Mouse (Mus musculus): ENCODE results near the gene Trappc5. TPM values are rescaled to one million over a fixed set of nuclear protein-coding genes. Genes with fewer than 3 reads are reported as not detected.

The Trappc5 gene
- total and polyA plus RNA-seq, 2 experiments: 15.3 to 22.5 TPM

GRCm38 (mm10) chr8:3710312-3710711 is 34.2 kb downstream of the Trappc5 start:
- Histone ChIP-seq H3K27ac (replicated peaks; ENCODE audit: insufficient read depth, low read depth, low read length) (peak overlapping the region; percentile 36; the same call in 1 of the 2 replicates), H3K9ac (ENCODE audit: low read depth, low read length) (no peak overlapping the region), H3K79me2 (ENCODE audit: control insufficient read depth, insufficient read depth, low read length) (no peaks in the 10 kb centered on the region), H3K4me3 (ENCODE audit: insufficient read depth, low read depth, low read length) (no peak overlapping the region), H3K27me3 (ENCODE audit: control insufficient read depth, insufficient read depth, low read length) (no peaks in the 10 kb centered on the region), H3K36me3 (ENCODE audit: control insufficient read depth, insufficient read depth, low read length) (peaks cover under 1% of the 10 kb centered on the region; the same call in 1 of the 2 replicates), H3K4me1 (ENCODE audit: control insufficient read depth, insufficient read depth, low read length) (peaks cover 3% of the 10 kb centered on the region; the same call in 1 of the 2 replicates)
- 83% methylated on average over 3 of the region's 3 CpGs for WGBS
- no peak for DNase-seq (ENCODE audit: extremely low read depth, low read depth, low spot score)
- TF ChIP-seq CTCF (IDR thresholded peaks at IDR 0.05; ENCODE audit: low read depth, low read length) (no peak), POLR2A (IDR thresholded peaks at IDR 0.05; ENCODE audit: extremely low read depth, insufficient read depth, low read length) (no peak)

DNA sequence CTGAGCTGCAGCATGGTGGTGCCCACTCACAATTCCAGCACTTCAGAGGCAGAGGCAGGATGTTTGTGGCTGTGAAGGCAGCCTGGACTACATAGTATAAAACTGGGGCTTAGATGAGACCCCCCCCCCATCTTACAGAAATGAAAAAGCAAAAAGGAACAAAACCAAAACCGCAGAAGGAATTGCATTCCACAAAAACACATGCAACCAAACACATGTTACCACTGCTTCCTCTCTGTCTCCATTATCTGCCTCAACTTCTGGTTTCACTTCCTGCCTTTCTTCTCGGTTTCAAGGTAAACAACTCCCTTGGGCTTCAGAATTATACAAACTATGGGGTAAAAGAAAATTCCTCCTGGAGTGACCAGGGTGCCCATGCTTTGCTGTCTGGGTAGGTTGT is 35.5 kb downstream of the Trappc5 start:
- WGBS: 65% methylated on average over 2 of the region's 2 CpGs
- peak overlapping the region; percentile 88 for H3K27ac ChIP-seq (replicated peaks; ENCODE audit: insufficient read depth, low read depth, low read length)
- TF ChIP-seq POLR2A (IDR thresholded peaks at IDR 0.05; ENCODE audit: extremely low read depth, insufficient read depth, low read length) (no peak), CTCF (IDR thresholded peaks at IDR 0.05; ENCODE audit: low read depth, low read length) (no peak)

DNA sequence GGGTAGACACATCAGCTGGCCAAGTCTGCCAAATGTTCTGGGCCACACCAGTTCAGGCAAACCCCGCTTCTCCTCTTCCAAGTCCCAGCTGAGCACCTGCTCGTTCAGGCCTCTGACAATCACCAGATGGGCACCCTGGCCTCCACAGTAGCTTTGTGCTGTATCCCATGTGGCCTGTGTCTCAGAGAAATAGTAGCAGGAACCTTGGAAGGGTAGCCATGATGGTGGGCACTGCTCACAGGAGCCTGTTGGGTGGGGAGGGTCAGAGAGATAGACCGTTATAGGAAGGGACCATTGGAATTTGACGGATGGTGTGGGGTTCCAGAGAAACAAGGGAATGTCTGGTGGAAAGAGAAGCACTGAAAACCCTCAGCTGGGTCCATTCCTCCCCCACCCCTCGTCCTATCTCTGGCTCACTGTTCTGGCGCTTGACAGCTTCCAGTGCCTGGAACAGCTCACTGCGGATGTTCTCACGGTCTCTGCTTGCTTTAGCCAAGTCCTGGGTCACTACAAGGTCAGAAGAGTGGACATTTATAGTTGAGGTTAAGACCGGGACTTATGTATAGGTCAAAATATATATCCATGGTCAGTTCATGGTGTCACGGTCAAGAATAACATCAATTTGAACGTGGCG is 41.3 kb downstream of the Trappc5 start:
- Histone ChIP-seq H3K4me3 (ENCODE audit: insufficient read depth, low read depth, low read length) (no peak overlapping the region), H3K4me1 (ENCODE audit: control insufficient read depth, insufficient read depth, low read length) (0 out of 2 replicates have a peak, but pooled peaks cover 3% of the 10 kb centered on the region), H3K79me2 (ENCODE audit: control insufficient read depth, insufficient read depth, low read length) (no peaks in the 10 kb centered on the region), H3K27ac (replicated peaks; ENCODE audit: insufficient read depth, low read depth, low read length) (peak overlapping the region; percentile 68), H3K27me3 (ENCODE audit: control insufficient read depth, insufficient read depth, low read length) (no peaks in the 10 kb centered on the region), H3K36me3 (ENCODE audit: control insufficient read depth, insufficient read depth, low read length) (peaks cover 6% of the 10 kb centered on the region; the same call in 1 of the 2 replicates), H3K9ac (ENCODE audit: low read depth, low read length) (peak overlapping the region; percentile 22)
- peak; percentile 36 for DNase-seq (ENCODE audit: extremely low read depth, low read depth, low spot score)
- no peak for TF ChIP-seq POLR2A (IDR thresholded peaks at IDR 0.05; ENCODE audit: extremely low read depth, insufficient read depth, low read length)
- no peak for TF ChIP-seq CTCF (IDR thresholded peaks at IDR 0.05; ENCODE audit: low read depth, low read length)
- 62% methylated on average over 12 of the region's 12 CpGs for WGBS

More for the DNA sequence above, 35.5 kb downstream of the Trappc5 start:
- Histone ChIP-seq H3K9ac (ENCODE audit: low read depth, low read length) (no peak overlapping the region), H3K4me3 (ENCODE audit: insufficient read depth, low read depth, low read length) (no peak overlapping the region), H3K27me3 (ENCODE audit: control insufficient read depth, insufficient read depth, low read length) (no peaks in the 10 kb centered on the region), H3K79me2 (ENCODE audit: control insufficient read depth, insufficient read depth, low read length) (no peaks in the 10 kb centered on the region), H3K36me3 (ENCODE audit: control insufficient read depth, insufficient read depth, low read length) (peaks cover 6% of the 10 kb centered on the region; the same call in 1 of the 2 replicates), H3K4me1 (ENCODE audit: control insufficient read depth, insufficient read depth, low read length) (peaks cover 6% of the 10 kb centered on the region; the same call in 1 of the 2 replicates)
- peak; percentile 33 for DNase-seq (ENCODE audit: extremely low read depth, low read depth, low spot score)

- WGBS: 15% methylated on average over 14 of the region's 14 CpGs
- TF ChIP-seq CTCF (IDR thresholded peaks at IDR 0.05; ENCODE audit: low read depth, low read length) (peak; percentile 99), POLR2A (IDR thresholded peaks at IDR 0.05; ENCODE audit: extremely low read depth, insufficient read depth, low read length) (0 out of 2 replicates have a peak, but pooled peaks have one; percentile 11)
- H3K27ac ChIP-seq (replicated peaks; ENCODE audit: insufficient read depth, low read depth, low read length): peak overlapping the region; percentile 68
These were observed 42.5 kb downstream of the Trappc5 start for GRCm38 (mm10) chr8:3718559-3718958.

GRCm38 (mm10) chr8:3720551-3720950 is 44.5 kb downstream of the Trappc5 start, which contains the start of gene Clec4g:
Clec4g (minus strand) TSS chr8:3720651.
- 0 out of 2 replicates have a peak, but pooled peaks cover 3% of the 10 kb centered on the region for H3K4me1 ChIP-seq (ENCODE audit: control insufficient read depth, insufficient read depth, low read length)
- DNase-seq (ENCODE audit: extremely low read depth, low read depth, low spot score): no peak
- 59% methylated on average over 5 of the region's 5 CpGs for WGBS
- peaks cover 5% of the 10 kb centered on the region; the same call in 1 of the 2 replicates for H3K36me3 ChIP-seq (ENCODE audit: control insufficient read depth, insufficient read depth, low read length)
- no peaks in the 10 kb centered on the region for H3K79me2 ChIP-seq (ENCODE audit: control insufficient read depth, insufficient read depth, low read length)
- peak within 1 kb of the TSS; percentile 95 for H3K27ac ChIP-seq (replicated peaks; ENCODE audit: insufficient read depth, low read depth, low read length)
- H3K9ac ChIP-seq (ENCODE audit: low read depth, low read length): peak within 1 kb of the TSS; percentile 82
- H3K27me3 ChIP-seq (ENCODE audit: control insufficient read depth, insufficient read depth, low read length): no peaks in the 10 kb centered on the region
- no peak for TF ChIP-seq POLR2A (IDR thresholded peaks at IDR 0.05; ENCODE audit: extremely low read depth, insufficient read depth, low read length)
- peak within 1 kb of the TSS; percentile 56 for H3K4me3 ChIP-seq (ENCODE audit: insufficient read depth, low read depth, low read length)

More at GRCm38 (mm10) chr8:3718559-3718958, 42.5 kb downstream of the Trappc5 start:
- Histone ChIP-seq H3K79me2 (ENCODE audit: control insufficient read depth, insufficient read depth, low read length) (no peaks in the 10 kb centered on the region), H3K4me1 (ENCODE audit: control insufficient read depth, insufficient read depth, low read length) (0 out of 2 replicates have a peak, but pooled peaks cover 3% of the 10 kb centered on the region), H3K4me3 (ENCODE audit: insufficient read depth, low read depth, low read length) (peak overlapping the region; percentile 37), H3K9ac (ENCODE audit: low read depth, low read length) (peak overlapping the region; percentile 40; the same call in 1 of the 2 replicates), H3K36me3 (ENCODE audit: control insufficient read depth, insufficient read depth, low read length) (peaks cover 6% of the 10 kb centered on the region; the same call in 1 of the 2 replicates), H3K27me3 (ENCODE audit: control insufficient read depth, insufficient read depth, low read length) (no peaks in the 10 kb centered on the region)
- peak; percentile 29 for DNase-seq (ENCODE audit: extremely low read depth, low read depth, low spot score)
